Mouse (Mus musculus): Measurements from ENCODE around the gene Cdc6. TPM values are rescaled to one million over a fixed set of nuclear protein-coding genes. Genes with fewer than 3 reads are reported as not detected.
A peak's percentile ranks its signal among the peaks of the same experiment; 100 is the strongest.

Gene Cdc6
- 1 to 10 TPM in 1 of 2 experiments, under 1 TPM in 1; 0.89 to 1.5 TPM for total RNA-seq (2021)
- long read RNA-seq, experiment 1, full-length matches to known transcripts: 1 of 1 reads
- long read RNA-seq, experiment 1, partial matches to known transcripts: 0 of 1 reads
- long read RNA-seq, experiment 1, other reads (novel, unspliced or antisense): 0 of 1 reads
- long read RNA-seq, experiment 2: 0 reads

GRCm38 (mm10) chr11:98907437-98908173 is at the start of gene Cdc6:
Cdc6 (plus strand) TSS chr11:98907801.
- peak; percentile 97 to 98 for DNase-seq

GRCm38 (mm10) chr11:98858759-98859731 is 48.6 kb upstream of the Cdc6 start:
- peak; percentile 87 to 90 for DNase-seq

GRCm38 (mm10) chr11:98863028-98863750 is 44.4 kb upstream of the Cdc6 start, which contains the start of gene Wipf2:
Wipf2 (plus strand) TSS chr11:98863638.
- DNase-seq: peak; percentile 97 to 98

- peak in 1 of 2 experiments; percentile 64 for DNase-seq
Observed at GRCm38 (mm10) chr11:98863751-98864429, 43.7 kb upstream of the Cdc6 start.

GRCm38 (mm10) chr11:98867293-98867692 is 40.3 kb upstream of the Cdc6 start:
- no peak for DNase-seq

- DNase-seq: peak in 1 of 2 experiments; percentile 22
Observed at GRCm38 (mm10) chr11:98869906-98870305, 37.7 kb upstream of the Cdc6 start.

DNA sequence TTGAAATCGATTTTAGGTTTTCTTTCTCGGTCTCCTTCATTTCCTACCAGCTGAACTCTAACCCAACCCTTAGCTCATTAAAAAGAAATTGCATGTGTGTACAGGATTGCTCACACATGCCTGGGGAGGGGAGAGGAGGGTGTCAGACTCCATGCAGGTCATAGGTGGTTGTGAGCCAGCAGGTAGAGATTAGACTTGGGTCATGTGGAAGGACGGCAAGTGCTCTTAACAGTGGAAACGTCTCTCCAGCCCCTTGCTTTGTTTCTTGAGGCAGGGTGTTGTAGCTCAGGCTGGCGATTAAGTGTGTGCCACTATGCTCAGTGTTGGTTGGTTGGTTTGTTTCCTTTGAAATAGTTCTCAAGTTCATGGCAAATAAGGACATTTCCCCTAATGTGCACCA is 36.8 kb upstream of the Cdc6 start:
- DNase-seq: no peak

GRCm38 (mm10) chr11:98871416-98871815 is 36.2 kb upstream of the Cdc6 start:
- no peak for DNase-seq

DNA sequence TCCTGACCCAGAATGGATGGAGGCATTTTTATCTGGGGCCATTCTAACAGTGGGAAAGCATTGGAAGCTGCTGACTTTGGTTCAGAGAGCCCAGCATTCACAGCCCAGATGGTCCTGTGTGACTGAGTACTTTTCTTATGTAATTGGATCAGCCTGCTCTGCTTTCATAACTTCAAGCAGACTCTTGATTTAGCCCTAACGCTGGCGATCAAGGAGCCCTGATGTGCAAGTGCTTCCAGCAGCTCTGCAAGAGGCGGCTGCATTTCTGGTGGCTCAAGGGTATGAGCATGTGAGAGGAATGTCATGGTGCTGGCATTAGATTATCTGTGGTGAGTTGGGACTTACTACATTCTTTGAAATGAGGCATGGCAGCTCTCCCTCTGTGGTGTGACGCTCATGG is 35.6 kb upstream of the Cdc6 start:
- DNase-seq: peak in 1 of 2 experiments; percentile 14

DNA sequence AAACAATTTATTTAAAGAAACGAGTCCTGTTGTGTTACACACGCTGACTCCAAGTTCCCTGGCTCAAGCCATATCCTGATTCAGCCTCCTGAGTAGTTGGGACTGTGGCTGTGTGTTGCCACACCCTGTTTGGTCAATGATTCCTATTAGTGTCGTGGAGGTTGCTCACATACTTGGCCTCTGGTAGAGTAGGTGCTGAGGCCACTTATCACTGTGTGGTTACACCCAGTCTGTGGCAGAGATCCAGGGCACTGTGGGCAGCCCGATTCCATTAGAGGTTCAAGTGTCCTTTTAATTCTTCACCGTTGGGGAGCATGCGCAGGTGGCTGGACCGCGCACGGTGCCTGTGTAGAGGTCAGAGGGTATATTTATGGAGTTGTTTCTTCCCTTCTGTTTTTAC is 33.7 kb upstream of the Cdc6 start:
- no peak for DNase-seq

DNA sequence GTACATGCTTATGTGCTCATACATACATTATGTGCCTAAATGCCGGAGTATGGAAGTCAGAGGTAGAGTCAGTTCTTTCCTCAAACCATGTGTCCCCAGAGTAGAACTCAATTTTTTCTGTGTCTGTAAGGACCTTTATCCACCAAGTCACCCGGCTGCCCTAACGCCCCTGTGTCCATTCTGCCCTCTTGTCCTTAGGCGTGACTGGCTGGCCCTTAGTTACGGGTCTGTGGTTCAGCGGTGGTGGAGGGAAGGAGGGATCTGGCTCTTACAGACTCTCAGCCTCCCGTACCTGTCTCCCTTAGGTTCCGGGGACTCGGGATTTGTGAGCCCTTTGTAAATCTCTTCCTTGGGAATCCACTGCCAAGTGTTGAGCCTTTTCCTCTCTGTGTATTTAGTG is 30.6 kb upstream of the Cdc6 start:
- no peak for DNase-seq

- DNase-seq: no peak
Observed at GRCm38 (mm10) chr11:98887703-98888102, 19.9 kb upstream of the Cdc6 start.

- DNase-seq: no peak
Observed at GRCm38 (mm10) chr11:98889077-98889476, 18.5 kb upstream of the Cdc6 start.

DNA sequence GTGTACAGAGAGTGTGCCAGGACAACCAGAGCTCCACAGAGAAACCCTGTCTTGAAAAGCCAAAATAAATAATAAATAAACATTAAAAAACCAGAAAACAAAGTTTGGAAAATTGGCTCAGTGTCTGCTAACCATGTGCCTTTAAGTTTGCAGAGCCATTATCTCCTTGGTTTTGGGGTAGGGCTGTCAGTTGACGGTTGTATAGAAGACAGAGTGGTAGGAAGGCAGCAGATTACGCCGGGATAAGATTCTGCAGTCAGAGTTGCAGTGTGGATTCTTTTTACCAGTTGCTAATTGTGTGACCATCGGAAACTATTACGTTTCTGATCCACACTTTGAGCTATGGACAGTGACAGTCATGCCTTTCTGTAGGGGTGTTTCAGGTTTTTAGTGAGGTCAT is 17.6 kb upstream of the Cdc6 start:
- DNase-seq: no peak

- no peak for DNase-seq
Observed at GRCm38 (mm10) chr11:98892426-98892825, 15.2 kb upstream of the Cdc6 start.

DNA sequence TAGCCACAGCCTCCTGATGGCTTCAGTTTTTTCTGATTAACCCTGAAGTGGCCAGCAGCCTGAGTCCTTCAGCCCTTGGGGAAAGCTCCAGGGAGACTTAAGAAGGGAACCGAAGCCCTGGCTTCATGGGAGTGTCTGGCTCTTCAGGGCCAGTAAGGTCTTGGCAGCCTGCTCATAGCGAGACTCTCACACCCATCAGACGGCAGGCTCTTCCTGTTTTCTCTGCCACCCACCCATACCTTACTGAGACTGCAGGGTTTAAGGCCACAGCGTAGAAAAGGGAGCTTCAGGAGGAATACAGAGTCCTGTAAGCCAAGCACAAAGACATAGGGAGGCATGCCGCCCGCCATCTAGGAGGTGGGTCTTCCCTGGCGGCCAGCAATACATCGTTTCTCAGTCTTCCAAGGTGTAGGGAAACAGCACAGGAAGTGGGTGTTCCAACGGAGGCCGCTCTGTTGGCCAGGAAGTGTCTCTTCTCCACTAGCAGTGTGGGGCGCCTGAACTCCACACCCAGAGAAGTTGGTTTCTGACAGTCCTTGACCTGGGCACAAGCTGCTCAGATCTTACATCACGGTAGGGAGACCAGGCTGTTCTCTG is 7.0 kb upstream of the Cdc6 start:
- no peak for DNase-seq

DNA sequence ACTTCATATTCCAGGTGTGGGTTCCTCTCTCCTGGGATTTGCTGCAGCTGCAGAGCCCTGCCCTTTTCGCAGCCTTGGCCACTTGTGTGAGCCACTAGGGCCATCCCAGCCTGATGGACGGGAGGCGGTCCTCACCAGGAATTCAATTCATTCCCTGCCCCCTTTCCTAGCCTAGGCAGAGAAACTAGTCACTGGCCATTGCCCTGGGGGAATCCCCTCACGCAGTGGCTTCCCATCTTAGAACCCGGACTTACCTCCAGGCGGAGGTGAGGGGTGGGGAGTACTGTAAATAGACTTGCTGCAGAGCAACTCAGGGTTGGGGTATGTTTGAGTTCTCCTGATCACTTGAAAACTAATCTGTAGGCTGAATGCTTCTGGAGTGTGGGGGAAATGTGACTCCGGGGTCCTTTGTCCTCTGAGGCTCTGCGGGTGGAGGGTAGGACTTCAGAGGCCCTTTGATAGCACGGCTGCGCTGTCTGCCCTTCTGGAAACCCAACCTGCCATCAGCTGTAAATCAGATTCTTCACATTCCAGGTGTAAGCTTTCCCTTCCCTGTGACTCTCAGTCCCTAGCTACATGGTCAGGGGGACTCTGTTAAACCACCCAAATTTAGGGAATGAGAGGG is 4.9 kb upstream of the Cdc6 start:
- no peak for DNase-seq

DNA sequence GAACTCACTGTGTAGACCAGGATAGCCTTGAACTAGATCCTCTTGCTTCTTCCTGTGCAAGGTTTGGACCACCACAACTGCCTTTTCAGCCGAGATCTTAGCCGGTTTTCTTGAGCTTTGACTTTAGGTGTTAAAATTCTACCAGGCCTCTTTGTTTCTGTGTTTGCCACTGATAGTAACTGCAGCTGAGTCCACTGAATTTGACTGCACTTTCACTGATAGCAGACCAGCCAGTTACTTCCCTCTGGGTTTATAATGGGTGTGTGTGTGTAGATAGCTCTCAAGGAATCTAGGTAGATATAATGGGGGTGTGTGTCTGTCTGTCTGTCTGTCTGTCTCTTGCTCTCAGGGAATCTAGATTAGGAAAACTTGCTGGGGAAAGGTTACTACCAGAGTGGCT is 3.0 kb upstream of the Cdc6 start:
- no peak for DNase-seq

- DNase-seq: no peak
Observed at GRCm38 (mm10) chr11:98905033-98905432, 2.6 kb upstream of the Cdc6 start.

- no peak for DNase-seq
Observed at GRCm38 (mm10) chr11:98905583-98905982, 2.0 kb upstream of the Cdc6 start.

- no peak for DNase-seq
Observed at GRCm38 (mm10) chr11:98907063-98907436, 551 bp upstream of the Cdc6 start.

All from adrenal gland, postnatal 36 days (tissue).